Mouse (Mus musculus): Measurements from ENCODE around the gene Crocc2.

GRCm38 (mm10) chr1:93257560-93257959, 89.0 kb downstream of the Crocc2 start:
- TF ChIP-seq CTCF (IDR thresholded peaks at IDR 0.05; ENCODE audit: low read depth) (no peak), EP300 (IDR thresholded peaks at IDR 0.05; ENCODE audit: low read depth) (no peak)
